Mouse (Mus musculus) hindbrain, embryonic 10.5 days (tissue): ENCODE data around the gene Gm6370. TPM values are rescaled to one million over a fixed set of nuclear protein-coding genes. Genes with fewer than 3 reads are reported as not detected.
"Not testable (repeated sequence)": the region's sequence is repeated elsewhere in the genome, so short reads cannot be mapped to it uniquely, and the experiment has no call there.

Experiments
- DNase-seq: peaks from one replicate; pipeline ENCODE4 v3.0.0-alpha.2; 2017; ENCODE audit warnings: low spot score
- H3K27ac ChIP-seq: fragments of 300-500 bp; sonication (generic); 2 replicates; pipeline ENCODE4 v1.5.1; 2016; ENCODE audit warnings: mild to moderate bottlenecking, moderate library complexity
- H3K27me3 ChIP-seq: fragments of 300-500 bp; sonication (generic); 2 replicates; pipeline ENCODE4 v1.6.1; 2016; ENCODE audit warnings: mild to moderate bottlenecking; ENCODE audit not compliant: poor library complexity, insufficient read depth, severe bottlenecking
- H3K36me3 ChIP-seq: fragments of 300-500 bp; sonication (generic); 2 replicates; pipeline ENCODE4 v1.6.1; 2016; ENCODE audit warnings: mild to moderate bottlenecking, moderate library complexity
- H3K4me1 ChIP-seq: fragments of 300-500 bp; sonication (generic); replicated peaks from 2 replicates; pipeline ENCODE4 v1.6.1; 2016; ENCODE audit warnings: mild to moderate bottlenecking
- H3K4me3 ChIP-seq: fragments of 300-500 bp; sonication (generic); 2 replicates; pipeline ENCODE4 v1.5.1; 2016; ENCODE audit warnings: mild to moderate bottlenecking, moderate library complexity
- H3K9me3 ChIP-seq: fragments of 300-500 bp; sonication (generic); 2 replicates; pipeline ENCODE4 v1.6.1; 2016; ENCODE audit warnings: mild to moderate bottlenecking, moderate library complexity
- WGBS: fragments of 180-500 bp; shearing (Covaris S2); methylation state at CpG from one replicate; pipeline ENCODE4 v1.1.7; 2016; 5-methylcytosine and 5-hydroxymethylcytosine counted together
- polyA plus RNA-seq: library from polyadenylated mRNA; unstranded; fragments of >200 nt; fragmentation: Nextera tagmentation; extraction: Ambion mirVana; gene quantifications from 2 replicates; pipeline ENCODE4 v1.2.1, GENCODE M21; 2016

Gm6370 gene
- polyA plus RNA-seq: not detected in 2 replicates

GRCm38 (mm10) chr5:146491063-146491462 is at the start of gene Gm6370:
Gm6370 (plus strand) TSS chr5:146491363.
- H3K36me3 ChIP-seq, H3K4me3 ChIP-seq, H3K4me1 ChIP-seq, DNase-seq, H3K27me3 ChIP-seq, H3K27ac ChIP-seq, H3K9me3 ChIP-seq: not testable (repeated sequence)
- no CpG with 5 or more reads among the region's 5 CpGs for WGBS

- 81% methylated on average over 2 of the region's 2 CpGs for WGBS
- peaks cover 78% of the 10 kb centered on the region for H3K36me3 ChIP-seq
- no peak for DNase-seq
- no peak overlapping the region for H3K4me3 ChIP-seq
- no peaks in the 10 kb centered on the region for H3K4me1 ChIP-seq
- H3K27me3 ChIP-seq: no peaks in the 10 kb centered on the region
- peaks cover 12% of the 10 kb centered on the region; the same call in 1 of the 2 replicates for H3K9me3 ChIP-seq
- H3K27ac ChIP-seq: no peak overlapping the region
These were observed 48.4 kb upstream of the Gm6370 start for GRCm38 (mm10) chr5:146442767-146443166.

- Histone ChIP-seq H3K4me3 (no peak overlapping the region), H3K27me3 (no peaks in the 10 kb centered on the region), H3K36me3 (peaks cover 44% of the 10 kb centered on the region), H3K27ac (no peak overlapping the region), H3K9me3 (no peaks in the 10 kb centered on the region), H3K4me1 (no peaks in the 10 kb centered on the region)
- DNase-seq: no peak
- WGBS: 97% methylated on average over 2 of the region's 2 CpGs
These were observed 44.5 kb upstream of the Gm6370 start for GRCm38 (mm10) chr5:146446633-146447032.

- DNase-seq: no peak
- no peak overlapping the region for H3K27ac ChIP-seq
- H3K4me3 ChIP-seq: no peak overlapping the region
- H3K4me1 ChIP-seq: no peaks in the 10 kb centered on the region
- H3K36me3 ChIP-seq: peaks cover 62% of the 10 kb centered on the region
- no peaks in the 10 kb centered on the region for H3K9me3 ChIP-seq
- 75% methylated on average over 11 of the region's 11 CpGs for WGBS
- H3K27me3 ChIP-seq: no peaks in the 10 kb centered on the region
These were observed 39.4 kb upstream of the Gm6370 start for GRCm38 (mm10) chr5:146451592-146452254.

- 97% methylated on average over 6 of the region's 6 CpGs for WGBS
- H3K27me3 ChIP-seq: no peaks in the 10 kb centered on the region
- H3K4me3 ChIP-seq: no peak overlapping the region
- H3K9me3 ChIP-seq: no peaks in the 10 kb centered on the region
- H3K36me3 ChIP-seq: peaks cover 62% of the 10 kb centered on the region
- no peak for DNase-seq
- no peaks in the 10 kb centered on the region for H3K4me1 ChIP-seq
- H3K27ac ChIP-seq: no peak overlapping the region
These were observed 37.6 kb upstream of the Gm6370 start for GRCm38 (mm10) chr5:146453556-146453955.

GRCm38 (mm10) chr5:146461612-146462011 is 29.6 kb upstream of the Gm6370 start:
- DNase-seq: no peak
- H3K9me3 ChIP-seq: no peaks in the 10 kb centered on the region
- H3K27ac ChIP-seq: no peak overlapping the region
- no peaks in the 10 kb centered on the region for H3K4me1 ChIP-seq
- 90% methylated on average over 8 of the region's 8 CpGs for WGBS
- H3K27me3 ChIP-seq: no peaks in the 10 kb centered on the region
- no peak overlapping the region for H3K4me3 ChIP-seq
- H3K36me3 ChIP-seq: peaks cover 75% of the 10 kb centered on the region

- Histone ChIP-seq H3K4me3 (no peak overlapping the region), H3K36me3 (peaks cover 79% of the 10 kb centered on the region), H3K27me3 (no peaks in the 10 kb centered on the region), H3K4me1 (no peaks in the 10 kb centered on the region), H3K27ac (no peak overlapping the region), H3K9me3 (no peaks in the 10 kb centered on the region)
- DNase-seq: no peak
- 96% methylated on average over 19 of the region's 19 CpGs for WGBS
These were observed 24.5 kb upstream of the Gm6370 start for GRCm38 (mm10) chr5:146466663-146467062.

- H3K4me3 ChIP-seq: no peak overlapping the region
- H3K9me3 ChIP-seq: no peaks in the 10 kb centered on the region
- H3K27ac ChIP-seq: no peak overlapping the region
- H3K36me3 ChIP-seq: peaks cover 71% of the 10 kb centered on the region
- H3K27me3 ChIP-seq: no peaks in the 10 kb centered on the region
- 94% methylated on average over 9 of the region's 9 CpGs for WGBS
- no peak for DNase-seq
- no peaks in the 10 kb centered on the region for H3K4me1 ChIP-seq
These were observed 22.9 kb upstream of the Gm6370 start for GRCm38 (mm10) chr5:146468311-146468710.

- H3K27me3 ChIP-seq: no peaks in the 10 kb centered on the region
- H3K36me3 ChIP-seq: peaks cover 66% of the 10 kb centered on the region
- no peak overlapping the region for H3K4me3 ChIP-seq
- WGBS: 90% methylated on average over 9 of the region's 9 CpGs
- H3K9me3 ChIP-seq: no peaks in the 10 kb centered on the region
- H3K27ac ChIP-seq: no peak overlapping the region
- DNase-seq: no peak
- H3K4me1 ChIP-seq: no peaks in the 10 kb centered on the region
These were observed 20.3 kb upstream of the Gm6370 start for GRCm38 (mm10) chr5:146470821-146471220.

- WGBS: 91% methylated on average over 5 of the region's 5 CpGs
- Histone ChIP-seq H3K4me1 (no peaks in the 10 kb centered on the region), H3K27me3 (no peaks in the 10 kb centered on the region), H3K4me3 (no peak overlapping the region), H3K9me3 (no peaks in the 10 kb centered on the region), H3K27ac (no peak overlapping the region), H3K36me3 (peaks cover 61% of the 10 kb centered on the region)
- DNase-seq: no peak
These were observed 19.9 kb upstream of the Gm6370 start for GRCm38 (mm10) chr5:146471311-146471710.

- Histone ChIP-seq H3K4me3 (no peak overlapping the region), H3K4me1 (no peaks in the 10 kb centered on the region), H3K27me3 (no peaks in the 10 kb centered on the region), H3K27ac (no peak overlapping the region), H3K9me3 (no peaks in the 10 kb centered on the region), H3K36me3 (peaks cover 56% of the 10 kb centered on the region)
- 93% methylated on average over 12 of the region's 12 CpGs for WGBS
- no peak for DNase-seq
These were observed 19.3 kb upstream of the Gm6370 start for GRCm38 (mm10) chr5:146471821-146472220.

- 14% methylated on average over 4 of the region's 4 CpGs for WGBS
- not testable (repeated sequence) for H3K36me3 ChIP-seq, H3K4me1 ChIP-seq, DNase-seq, H3K27me3 ChIP-seq, H3K9me3 ChIP-seq, H3K4me3 ChIP-seq, H3K27ac ChIP-seq
These were observed 11.6 kb upstream of the Gm6370 start for GRCm38 (mm10) chr5:146479564-146479963.

GRCm38 (mm10) chr5:146481665-146482064 is 9.5 kb upstream of the Gm6370 start, which contains the start of gene Gm6408:
Gm6408 (plus strand) TSS chr5:146481965.
- H3K9me3 ChIP-seq, H3K4me1 ChIP-seq, H3K4me3 ChIP-seq, H3K27ac ChIP-seq, H3K27me3 ChIP-seq, H3K36me3 ChIP-seq, DNase-seq: not testable (repeated sequence)
- WGBS: 85% methylated on average over 3 of the region's 3 CpGs

GRCm38 (mm10) chr5:146488959-146489358 is 2.2 kb upstream of the Gm6370 start:
- H3K4me1 ChIP-seq, H3K27me3 ChIP-seq, H3K36me3 ChIP-seq, H3K27ac ChIP-seq, DNase-seq, H3K4me3 ChIP-seq, H3K9me3 ChIP-seq: not testable (repeated sequence)
- WGBS: 17% methylated on average over 3 of the region's 4 CpGs
